Mouse (Mus musculus) v-Abl transformed pro-B cells (cell line): ENCODE measurements at regions not wholly inside any gene's neighbourhood (a gene's known extent, or its start where the extent isn't known, plus 50 kb on each side); places are given as distances from the start of the nearest gene placed in this dataset.

Source experiments
- in situ Hi-C, 2 experiments: fragments of 400-800 bp; cut with MboI; formaldehyde crosslinking; loops; one replicate each; pipeline ENCODE4 v1.15.1; 2025; ENCODE audit not compliant: unreplicated experiment in 2 of 2

GRCm38 (mm10) chr7:145048481-145048877 lies 108.8 kb upstream of the Ccnd1 start:
- in situ Hi-C loops: no loop called here

GRCm38 (mm10) chr7:145047771-145048480 lies 108.2 kb upstream of the Ccnd1 start:
- in situ Hi-C loops: no loop called here

- in situ Hi-C loops: no loop called here
Measured at GRCm38 (mm10) chr7:145045230-145045629, 105.5 kb upstream of the Ccnd1 start.

- in situ Hi-C loops: no loop called here
Measured at GRCm38 (mm10) chr7:145043455-145044149, 103.9 kb upstream of the Ccnd1 start.

GRCm38 (mm10) chr7:145040871-145041270 lies 101.1 kb upstream of the Ccnd1 start:
- in situ Hi-C loops: no loop called here

GRCm38 (mm10) chr7:145034385-145034784 lies 94.7 kb upstream of the Ccnd1 start:
- in situ Hi-C loops: no loop called here

- in situ Hi-C loops: no loop called here
Measured at GRCm38 (mm10) chr7:145031275-145031674, 91.5 kb upstream of the Ccnd1 start.

- in situ Hi-C loops: no loop called here
Measured at GRCm38 (mm10) chr7:145030635-145031141, 91.0 kb upstream of the Ccnd1 start.

GRCm38 (mm10) chr7:145029622-145030021 lies 89.9 kb upstream of the Ccnd1 start:
- in situ Hi-C loops: no loop called here

- in situ Hi-C loops: no loop called here
Measured at GRCm38 (mm10) chr7:145029124-145029523, 89.4 kb upstream of the Ccnd1 start.

- in situ Hi-C loops: no loop called here
Measured at GRCm38 (mm10) chr7:145027061-145027460, 87.3 kb upstream of the Ccnd1 start.

GRCm38 (mm10) chr7:145026014-145026285 lies 86.2 kb upstream of the Ccnd1 start:
- in situ Hi-C loops: no loop called here

- in situ Hi-C loops: no loop called here
Measured at GRCm38 (mm10) chr7:145025186-145026013, 85.7 kb upstream of the Ccnd1 start.

GRCm38 (mm10) chr7:145024651-145025050 lies 84.9 kb upstream of the Ccnd1 start:
- in situ Hi-C loops: no loop called here

- in situ Hi-C loops: no loop called here
Measured at GRCm38 (mm10) chr7:145019137-145019536, 79.4 kb upstream of the Ccnd1 start.

GRCm38 (mm10) chr7:145018149-145018548 lies 78.4 kb upstream of the Ccnd1 start:
- in situ Hi-C loops: no loop called here

GRCm38 (mm10) chr7:145015463-145016085 lies 75.8 kb upstream of the Ccnd1 start:
- in situ Hi-C loops: no loop called here

- in situ Hi-C loops: no loop called here
Measured at GRCm38 (mm10) chr7:145010757-145011156, 71.0 kb upstream of the Ccnd1 start.

- in situ Hi-C loops: no loop called here
Measured at GRCm38 (mm10) chr7:145010004-145010403, 70.3 kb upstream of the Ccnd1 start.

GRCm38 (mm10) chr7:145008662-145009333 lies 69.1 kb upstream of the Ccnd1 start:
- in situ Hi-C loops: no loop called here
